Mouse (Mus musculus): Measurements from ENCODE around the gene Mapk1ip1l. TPM values are rescaled to one million over a fixed set of nuclear protein-coding genes. Genes with fewer than 3 reads are reported as not detected.
"Not testable (repeated sequence)": the region's sequence is repeated elsewhere in the genome, so short reads cannot be mapped to it uniquely, and the experiment has no call there.

Gene Mapk1ip1l
- polyA plus RNA-seq, 1 experiment, result 31.4 TPM

DNA sequence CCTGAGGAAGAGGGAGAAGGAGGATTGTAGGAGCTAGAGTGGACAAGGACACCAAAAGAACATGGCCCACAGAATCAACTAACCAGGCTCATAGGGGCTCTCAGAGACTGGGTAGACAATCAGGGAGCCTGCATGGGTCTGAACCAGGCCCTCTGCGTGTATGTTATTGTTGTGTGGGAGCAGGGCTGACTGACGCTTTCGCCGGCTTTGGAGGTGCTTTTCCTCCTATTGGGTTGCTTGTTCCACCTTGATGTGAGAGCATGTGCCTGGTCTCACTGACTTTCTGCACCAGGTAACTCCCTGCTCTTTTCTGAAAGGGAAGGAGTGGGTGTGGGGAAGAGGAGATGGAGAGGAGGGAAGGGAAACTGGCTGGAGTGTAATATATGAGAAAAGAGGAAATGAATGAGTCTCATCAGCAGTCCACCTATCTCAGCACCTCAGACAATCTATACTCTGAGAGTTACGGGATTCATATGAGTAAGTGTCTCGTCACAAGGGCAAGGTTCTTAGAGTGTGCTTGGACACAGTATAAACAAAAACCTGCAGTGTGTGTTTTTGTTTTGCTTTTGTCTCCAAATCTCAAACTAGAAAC, 6.8 kb downstream of the Mapk1ip1l start:
- no peak for DNase-seq (ENCODE audit: low spot score)

DNA sequence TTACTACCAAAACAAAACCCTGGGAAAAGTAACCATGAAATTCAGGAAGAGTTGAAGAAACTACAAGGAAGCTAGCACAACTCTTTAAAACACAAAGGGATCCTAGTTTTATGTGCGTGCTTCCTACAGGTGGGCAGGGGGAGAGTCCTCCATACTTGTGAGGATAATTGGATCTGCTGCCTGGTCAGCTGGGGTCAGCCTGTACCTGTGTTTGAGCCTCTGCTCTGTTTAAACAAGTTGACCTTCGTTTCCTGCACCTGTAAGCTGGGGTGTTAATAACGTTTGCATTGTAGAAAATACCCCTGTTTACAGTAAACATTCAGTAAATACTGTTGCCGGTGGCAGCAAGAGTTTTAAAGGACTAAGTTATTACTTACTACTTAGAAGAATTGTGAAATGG, 7.9 kb downstream of the Mapk1ip1l start:
- DNase-seq (ENCODE audit: low spot score), result no peak

DNA sequence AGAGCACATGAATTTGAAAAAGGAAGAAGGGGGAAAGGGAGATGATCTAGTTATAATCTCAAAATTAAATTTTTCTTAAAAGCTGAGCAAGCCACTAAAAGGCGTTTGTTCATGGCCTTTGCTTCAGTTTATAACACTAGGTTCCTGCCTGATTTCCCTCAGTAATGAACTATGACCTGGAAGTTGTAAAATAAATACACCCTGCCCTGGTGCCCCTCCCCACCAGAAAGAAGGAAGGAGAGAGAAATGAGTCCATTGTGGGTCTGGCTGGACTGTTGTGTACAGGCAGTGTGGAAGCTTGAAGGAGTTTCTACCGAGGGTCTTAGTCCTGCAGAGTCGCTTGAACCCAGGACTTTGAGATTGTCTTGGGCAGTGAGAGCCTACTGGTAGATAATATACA, 9.6 kb downstream of the Mapk1ip1l start:
- no peak for DNase-seq (ENCODE audit: low spot score)

DNA sequence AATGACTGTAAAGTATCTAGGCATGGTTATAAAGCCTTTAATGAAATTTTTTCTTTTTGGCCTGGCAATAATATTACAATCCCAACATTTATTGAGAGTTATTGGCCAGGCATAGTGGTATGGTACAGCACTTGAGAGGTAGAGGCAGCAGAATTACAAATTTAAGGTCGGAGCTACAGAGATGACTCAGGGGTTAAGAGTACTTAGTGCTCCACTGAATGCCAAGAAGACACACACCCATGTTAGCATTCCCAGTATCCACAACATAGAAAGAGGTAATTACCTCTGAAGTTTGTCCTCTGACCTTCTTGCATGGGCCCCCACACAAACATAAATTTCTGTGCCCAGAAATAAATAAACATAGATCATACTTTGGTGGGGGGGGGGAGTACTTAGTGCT, 11.0 kb downstream of the Mapk1ip1l start:
- DNase-seq (ENCODE audit: low spot score), result no peak

DNA sequence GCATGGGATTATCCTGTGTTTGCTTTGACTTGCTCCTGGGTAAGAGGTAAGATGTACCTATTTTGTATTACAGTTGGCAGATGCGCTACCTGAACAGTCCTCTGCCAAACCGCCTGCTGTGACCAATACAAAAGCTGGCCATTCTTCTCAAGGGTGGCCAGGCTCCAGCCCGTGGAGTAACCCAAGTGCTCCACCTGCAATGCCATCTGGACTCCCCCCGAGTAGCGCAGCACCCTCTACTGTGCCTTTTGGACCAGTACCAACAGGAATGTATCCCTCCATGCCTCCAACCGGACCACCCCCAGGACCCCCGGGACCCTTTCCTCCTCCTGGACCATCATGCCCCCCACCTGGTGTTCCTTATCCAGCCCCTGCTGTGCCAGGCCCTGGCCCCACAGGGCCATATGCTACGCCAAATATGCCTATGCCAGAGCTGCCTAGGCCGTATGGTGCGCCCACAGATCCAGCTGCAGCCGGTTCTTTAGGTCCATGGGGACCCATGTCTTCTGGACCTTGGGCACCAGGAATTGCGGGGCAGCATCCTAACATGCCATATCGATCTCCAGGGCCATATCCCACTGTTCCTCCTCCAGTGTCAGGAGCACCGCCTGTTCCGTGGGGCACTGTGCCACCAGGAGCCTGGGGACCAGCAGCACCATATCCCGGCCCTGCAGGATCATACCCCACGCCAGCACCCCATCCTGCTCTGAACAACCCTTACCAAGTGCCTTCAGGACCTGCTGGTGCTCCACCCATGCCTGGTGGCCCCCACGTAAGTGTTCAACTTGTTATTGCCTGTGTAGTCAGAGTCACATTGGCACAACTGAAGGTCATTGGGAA, 12.5 kb downstream of the Mapk1ip1l start:
- no peak for DNase-seq (ENCODE audit: low spot score)

DNA sequence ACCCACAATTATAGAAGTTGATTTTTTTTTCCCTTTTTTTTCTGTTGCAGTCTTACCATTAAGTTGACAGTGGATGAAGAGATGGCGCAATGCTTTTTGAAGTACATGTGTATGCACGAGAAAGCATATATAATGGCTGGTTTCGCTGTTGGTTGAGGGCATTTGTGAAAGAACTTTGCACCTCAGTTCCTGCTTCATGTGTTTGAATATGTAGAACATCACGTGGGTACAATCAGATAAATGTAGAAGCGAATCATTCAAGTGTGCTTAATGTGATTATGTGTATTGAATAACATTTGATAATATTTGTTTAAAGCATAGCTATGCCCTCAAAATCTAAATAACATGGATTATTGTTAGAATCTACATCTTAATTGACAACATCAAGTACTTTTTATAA, 21.3 kb downstream of the Mapk1ip1l start:
- DNase-seq (ENCODE audit: low spot score), result no peak

DNA sequence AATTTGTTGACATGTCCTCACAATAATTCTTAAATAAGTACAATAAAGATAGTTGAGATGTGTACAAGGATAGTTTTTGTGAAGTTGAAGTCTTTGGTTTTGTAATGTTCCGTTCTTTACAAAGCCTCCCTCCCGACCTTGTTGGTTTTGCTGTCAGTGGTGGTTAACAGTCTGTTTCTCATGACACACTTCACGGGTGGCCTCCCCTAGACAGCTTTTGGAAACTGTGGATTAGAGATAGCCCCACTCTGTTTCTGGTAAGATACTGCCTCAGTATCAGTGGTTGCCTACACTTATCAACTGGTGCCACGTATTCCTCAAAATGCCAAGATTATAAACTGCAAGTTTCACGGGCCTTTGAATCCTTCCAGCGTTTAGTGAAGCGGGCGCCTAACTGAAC, 23.5 kb downstream of the Mapk1ip1l start:
- not testable (repeated sequence) for DNase-seq (ENCODE audit: low spot score)

DNA sequence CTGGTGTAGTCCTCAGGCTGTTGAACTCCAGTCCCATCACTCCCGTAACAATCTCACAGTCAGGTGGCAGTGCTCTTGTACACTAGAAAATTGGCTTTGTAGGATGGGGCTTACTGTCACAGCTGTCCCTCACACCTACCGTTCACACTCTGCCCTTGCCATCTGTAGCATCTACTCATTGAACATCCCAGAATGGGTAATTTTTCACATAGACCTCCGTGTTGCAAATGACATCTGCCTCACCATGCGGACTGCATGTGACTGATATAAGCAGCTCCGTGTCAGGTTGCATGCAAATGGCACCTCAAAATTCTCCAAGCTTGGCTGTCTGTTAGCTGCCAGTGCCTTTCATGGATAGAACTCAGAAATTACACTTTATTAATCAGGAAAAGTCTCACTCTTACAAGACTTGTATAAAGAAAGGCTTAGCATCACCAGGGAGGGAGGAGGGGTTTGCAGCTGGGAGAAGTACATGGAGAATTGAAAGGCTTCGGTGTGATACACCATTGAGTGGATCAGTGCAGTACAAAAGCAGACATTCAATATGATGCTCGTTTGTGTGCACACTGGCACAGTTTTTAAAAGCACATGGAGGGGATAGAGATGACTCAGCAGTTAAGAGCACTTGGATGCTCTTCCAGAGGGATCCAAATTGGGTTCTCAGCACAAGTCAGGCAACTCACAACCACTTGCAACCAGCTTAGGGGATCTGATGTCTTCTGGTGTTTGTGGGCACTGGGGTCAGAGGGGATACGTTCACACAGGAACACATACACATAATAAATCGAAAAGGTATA, 28.1 kb downstream of the Mapk1ip1l start:
- no peak for DNase-seq (ENCODE audit: low spot score)

DNA sequence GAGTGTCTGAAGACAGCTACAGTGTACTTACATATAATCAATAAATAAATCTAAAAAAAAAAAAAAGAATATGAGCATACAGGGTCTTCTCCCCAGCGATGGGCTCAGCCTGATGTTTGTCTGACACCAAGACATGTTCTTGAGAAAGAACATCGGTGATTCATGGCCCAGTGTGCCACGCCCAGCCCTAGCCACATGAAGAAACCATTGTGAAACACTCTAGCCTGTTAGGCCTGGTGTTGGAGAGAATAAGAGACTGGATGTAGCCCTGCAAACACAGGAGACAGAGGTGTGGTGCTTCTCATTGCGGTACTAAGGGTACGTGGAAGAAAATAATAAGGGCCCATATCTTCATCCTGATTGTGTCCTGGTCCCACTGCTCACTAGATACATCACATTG, 29.3 kb downstream of the Mapk1ip1l start:
- DNase-seq (ENCODE audit: low spot score), result no peak

DNA sequence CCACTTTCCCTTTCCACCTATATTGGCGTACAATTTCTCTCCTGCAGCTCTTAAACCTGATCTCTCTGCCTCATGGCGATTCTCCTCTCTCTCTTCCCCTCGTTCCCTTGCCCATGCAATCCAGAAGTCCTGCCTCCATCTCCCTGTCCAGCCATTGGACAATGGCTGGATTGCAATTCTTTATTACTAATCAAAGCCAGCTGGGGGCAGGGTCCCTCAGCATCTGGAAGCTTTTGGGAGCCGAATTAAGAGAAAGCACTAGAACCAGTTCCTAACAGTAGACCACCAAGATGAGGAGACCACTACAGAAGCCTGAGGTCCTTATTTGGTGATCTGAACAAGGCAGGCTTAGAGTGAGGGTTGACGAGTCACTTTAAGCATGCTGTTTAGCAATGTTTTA, 33.9 kb downstream of the Mapk1ip1l start:
- no peak for DNase-seq (ENCODE audit: low spot score)

DNA sequence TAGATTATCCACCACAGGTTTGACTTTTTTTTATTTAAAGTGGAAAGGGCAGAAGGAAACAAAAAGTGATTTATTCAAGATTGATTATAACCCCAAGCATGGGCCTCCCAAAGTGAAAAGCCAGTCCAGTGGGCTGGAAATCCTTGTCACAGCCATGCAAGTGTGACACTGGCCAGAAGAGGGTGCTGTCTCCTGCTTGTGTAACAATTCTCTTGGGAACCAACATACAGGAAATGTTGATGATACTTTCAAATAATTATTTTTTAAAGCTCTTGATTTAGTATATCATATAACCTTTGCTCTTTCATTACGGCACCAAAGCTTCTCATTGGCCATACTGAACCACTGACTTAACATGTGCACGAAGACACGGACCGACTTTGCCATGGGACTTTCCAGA, 36.8 kb downstream of the Mapk1ip1l start:
- DNase-seq (ENCODE audit: low spot score), result no peak

DNA sequence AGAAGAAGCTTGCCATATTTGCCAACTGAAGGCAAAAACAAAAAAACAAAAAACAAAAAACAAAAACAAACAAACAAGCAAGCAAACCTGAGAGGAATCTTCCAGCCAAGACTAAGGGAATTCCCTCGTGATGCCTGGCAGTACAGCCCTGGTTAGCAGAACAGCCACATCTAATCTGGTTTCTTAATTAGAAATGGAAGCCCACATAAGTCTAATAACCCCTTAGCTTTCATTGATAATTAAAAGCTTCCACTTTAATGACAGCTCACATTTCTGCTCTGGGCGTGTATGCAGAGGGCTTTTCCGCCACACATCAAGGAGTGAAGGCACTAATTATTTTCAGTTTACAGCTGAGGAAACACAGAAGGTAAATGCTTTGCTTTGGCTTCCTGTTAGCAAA, 37.2 kb downstream of the Mapk1ip1l start:
- DNase-seq (ENCODE audit: low spot score), result no peak

DNA sequence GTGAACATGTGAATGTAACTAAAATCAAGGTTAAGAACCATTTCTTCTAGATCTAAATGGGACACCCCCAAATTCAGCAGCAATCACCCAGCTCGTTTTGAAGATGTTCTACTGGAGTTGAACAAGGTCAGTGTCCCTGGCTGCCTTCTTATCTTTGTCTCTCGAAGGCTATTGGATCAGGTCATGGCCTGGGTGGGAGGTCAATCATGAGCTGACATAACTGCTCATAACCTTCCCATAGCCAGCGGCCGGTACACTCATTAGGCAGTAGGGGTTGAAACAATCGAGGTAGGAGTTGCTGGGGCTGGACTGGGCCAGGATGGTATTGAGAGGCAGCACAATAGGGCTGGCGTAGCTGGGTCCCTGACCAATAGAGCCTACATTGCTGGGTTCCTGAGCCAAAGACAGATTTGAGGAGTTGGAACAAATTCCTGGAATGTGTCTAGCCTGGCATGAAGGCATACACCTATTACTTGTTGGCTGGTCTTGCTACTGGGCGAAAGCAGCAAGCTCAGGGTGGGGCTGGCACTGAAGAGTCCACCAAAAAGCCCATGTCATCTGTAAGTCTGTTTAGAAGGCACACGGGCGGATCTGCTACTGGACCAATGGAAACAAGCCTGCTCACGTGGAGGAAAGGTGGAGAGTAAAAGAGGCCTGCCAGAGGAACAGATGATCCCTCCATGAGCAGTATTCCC, 42.3 kb downstream of the Mapk1ip1l start:
- no peak for DNase-seq (ENCODE audit: low spot score)

DNA sequence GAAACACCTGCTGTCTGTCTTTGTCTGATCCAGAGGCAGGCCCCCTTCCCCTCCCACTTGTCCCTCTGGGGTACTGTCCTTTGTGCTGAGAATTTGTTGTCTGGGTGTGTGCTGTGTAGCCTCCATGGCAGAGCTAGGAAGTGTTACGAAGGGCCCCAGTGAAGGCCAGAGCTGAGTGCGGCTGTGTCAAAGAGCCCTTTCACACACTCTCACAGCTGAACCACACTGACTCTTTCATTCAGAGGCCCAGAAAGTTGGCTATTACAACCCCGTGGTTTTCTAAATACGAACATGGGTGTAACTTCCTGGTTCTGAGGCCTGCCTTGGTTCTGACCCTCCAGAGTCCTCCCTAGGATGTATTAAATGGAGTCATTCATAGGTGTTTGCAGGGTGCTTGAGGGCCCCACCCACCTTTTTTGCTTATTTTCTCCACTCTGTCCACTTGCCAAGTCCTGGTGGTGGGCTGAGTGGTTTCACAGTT, 43.8 kb downstream of the Mapk1ip1l start:
- DNase-seq (ENCODE audit: low spot score), result no peak

DNA sequence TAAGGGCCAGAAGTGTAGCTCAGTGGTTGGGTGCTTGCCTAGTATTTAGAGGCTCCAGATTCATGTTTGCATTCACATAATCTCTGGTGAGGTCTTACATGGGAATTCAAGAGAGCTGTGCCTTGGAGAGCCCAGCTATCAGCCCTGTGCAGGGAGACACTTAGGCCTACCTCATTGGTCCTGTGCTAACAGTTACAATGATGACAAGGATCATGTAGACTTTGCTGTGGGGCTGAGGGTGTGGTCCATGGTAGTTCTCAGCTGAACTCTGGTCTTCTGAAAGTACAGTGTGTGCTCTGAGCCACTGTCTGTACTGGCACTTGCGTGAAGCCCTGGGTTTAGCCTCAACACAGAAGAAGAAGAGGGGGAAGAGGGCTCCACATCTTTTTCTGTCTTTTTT, 48.6 kb downstream of the Mapk1ip1l start:
- DNase-seq (ENCODE audit: low spot score), result no peak

DNA sequence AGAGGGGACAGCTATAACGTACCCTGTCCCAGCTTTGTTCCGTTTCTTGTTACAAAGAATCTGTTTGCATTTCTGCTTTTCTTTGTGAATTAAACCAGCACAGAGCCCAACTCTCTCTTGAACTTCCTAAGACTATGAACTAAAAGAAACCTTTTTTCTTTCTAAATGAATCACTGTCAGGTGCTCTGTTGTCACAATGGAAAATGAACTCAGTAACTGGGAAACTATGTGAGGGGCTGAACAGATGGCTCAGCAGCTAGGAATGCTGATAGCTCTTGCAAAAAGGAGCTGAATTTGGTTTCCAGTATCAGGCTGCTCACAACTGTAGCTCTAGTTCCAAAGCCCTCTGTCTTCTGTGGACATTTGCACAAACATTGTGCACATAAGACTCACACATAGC, 52.9 kb downstream of the Mapk1ip1l start:
- DNase-seq (ENCODE audit: low spot score), result no peak

DNA sequence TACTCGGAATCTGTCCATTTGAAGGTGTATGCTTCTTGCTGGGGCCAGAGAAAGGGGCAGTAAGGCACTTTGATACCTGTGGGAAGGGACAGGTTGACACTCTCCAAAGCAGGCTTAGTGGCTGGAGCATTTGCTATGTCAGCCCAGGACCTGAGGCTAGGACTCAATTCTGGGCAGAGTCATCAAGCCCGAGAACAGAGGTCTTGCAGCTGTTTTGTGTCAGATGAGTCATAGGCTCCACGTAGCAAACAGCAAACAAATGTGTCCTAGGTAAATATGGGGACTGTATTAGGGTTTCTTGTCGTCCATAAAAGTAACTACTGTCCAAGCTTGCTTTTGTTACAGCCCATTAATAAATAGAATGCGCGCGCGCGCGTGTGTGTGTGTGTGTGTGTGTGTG, 54.2 kb downstream of the Mapk1ip1l start:
- DNase-seq (ENCODE audit: low spot score), result no peak

DNA sequence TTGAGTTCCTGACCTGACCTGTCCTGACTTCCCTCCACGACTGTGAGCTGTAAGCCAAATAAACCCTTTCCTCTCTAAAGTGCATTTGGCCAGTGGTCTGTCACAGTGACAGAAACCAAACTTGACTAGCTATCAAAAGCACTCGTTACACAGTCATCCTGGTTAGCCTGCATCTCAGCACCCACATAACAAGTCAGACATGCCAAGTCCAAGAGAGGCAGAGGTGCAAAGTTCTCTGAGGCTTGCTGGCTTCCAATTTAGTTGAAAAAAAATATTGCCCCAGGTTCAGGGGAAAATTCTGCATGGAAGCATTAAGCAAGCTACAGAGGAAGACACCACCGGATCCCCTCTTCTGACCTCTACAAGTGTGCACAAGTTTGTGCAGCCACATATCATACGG, 55.2 kb downstream of the Mapk1ip1l start:
- no peak for DNase-seq (ENCODE audit: low spot score)

DNA sequence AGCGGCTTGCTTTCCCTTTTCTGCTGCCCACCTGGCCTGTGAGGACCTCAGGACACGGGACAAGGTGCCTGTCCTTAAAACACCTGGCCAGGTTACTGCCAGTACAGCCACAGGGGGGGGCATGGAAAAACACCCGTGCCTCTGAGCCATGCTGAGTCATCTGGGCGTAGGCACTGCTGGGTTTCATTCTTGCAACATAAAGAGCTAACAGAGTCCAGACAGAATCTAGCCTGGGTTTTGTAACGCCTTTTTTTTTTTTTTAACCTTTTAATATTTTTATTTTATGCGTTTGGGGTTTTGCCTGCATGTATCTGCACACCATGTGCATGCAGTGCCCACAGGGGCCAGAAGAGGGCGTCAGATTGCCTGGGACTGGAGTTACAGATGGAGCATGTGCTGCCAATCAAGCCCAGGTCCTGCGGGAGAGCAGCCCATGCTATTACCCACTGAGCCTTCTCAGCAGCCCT, 56.1 kb downstream of the Mapk1ip1l start:
- DNase-seq (ENCODE audit: low spot score), result no peak

DNA sequence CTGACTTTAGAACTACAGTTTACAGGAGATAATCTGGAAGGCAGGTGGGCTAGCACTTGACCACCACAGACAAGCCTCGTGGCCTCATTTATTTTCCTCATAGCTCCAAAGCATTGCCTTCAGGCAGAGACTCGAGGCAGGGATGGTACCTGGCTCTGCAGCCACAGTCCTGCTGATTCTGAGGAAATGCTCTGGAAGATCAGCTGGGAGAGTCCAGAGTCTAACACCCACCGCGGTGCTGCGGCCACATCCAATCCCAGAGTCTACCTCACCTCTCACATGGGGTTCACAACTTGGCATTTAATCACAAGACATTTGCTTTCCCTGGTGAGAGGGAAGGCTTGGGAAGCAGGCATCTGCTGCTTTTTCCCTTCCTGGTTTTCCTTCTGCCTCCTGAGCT, 56.9 kb downstream of the Mapk1ip1l start:
- no peak for DNase-seq (ENCODE audit: low spot score)

DNA sequence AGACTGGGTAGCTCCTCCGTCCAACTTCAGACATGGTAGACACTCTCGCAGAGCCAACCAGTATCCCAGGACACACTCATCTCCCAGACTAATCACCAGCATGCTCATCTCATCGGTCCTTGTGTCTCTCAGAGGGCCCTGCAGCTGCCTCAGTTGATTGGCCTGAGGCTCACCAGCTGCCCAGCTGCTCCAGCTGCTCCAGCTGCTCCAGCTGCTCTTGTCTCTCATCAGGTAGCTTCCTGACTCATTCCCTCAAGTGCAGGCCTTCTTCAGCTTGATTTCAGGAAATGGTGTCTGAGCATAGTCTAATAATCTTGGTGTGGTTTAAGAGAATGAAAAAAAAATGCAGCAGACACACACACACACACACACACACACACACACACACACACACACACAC, 58.6 kb downstream of the Mapk1ip1l start:
- DNase-seq (ENCODE audit: low spot score), result no peak

DNA sequence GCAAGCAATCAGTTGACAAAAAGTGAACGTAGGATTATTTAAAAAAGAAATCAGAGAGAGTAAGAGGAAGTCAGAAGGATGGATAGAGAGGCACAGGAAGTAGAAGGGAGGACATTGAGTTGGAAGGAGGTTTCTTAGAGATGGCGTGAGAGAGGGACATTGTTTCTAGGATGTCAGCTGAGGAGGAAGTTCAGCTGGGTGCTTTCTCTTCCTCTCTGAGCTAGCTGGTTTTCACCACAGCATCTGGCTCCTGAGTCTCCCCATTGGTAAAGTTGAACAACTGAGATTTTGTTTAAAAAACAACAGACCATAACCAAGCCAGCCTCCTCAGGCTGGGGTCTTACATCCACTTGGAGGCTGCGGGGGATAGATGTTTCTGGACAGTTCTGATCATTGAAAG, 61.5 kb downstream of the Mapk1ip1l start:
- no peak for DNase-seq (ENCODE audit: low spot score)

Measured in urinary bladder, adult 2 months (tissue).